Mouse (Mus musculus): Measurements from ENCODE around the gene Bmp6. TPM values are rescaled to one million over a fixed set of nuclear protein-coding genes. Genes with fewer than 3 reads are reported as not detected.

Bmp6 gene
- polyA plus RNA-seq, 3 experiments from 2014 or later = not detected

DNA sequence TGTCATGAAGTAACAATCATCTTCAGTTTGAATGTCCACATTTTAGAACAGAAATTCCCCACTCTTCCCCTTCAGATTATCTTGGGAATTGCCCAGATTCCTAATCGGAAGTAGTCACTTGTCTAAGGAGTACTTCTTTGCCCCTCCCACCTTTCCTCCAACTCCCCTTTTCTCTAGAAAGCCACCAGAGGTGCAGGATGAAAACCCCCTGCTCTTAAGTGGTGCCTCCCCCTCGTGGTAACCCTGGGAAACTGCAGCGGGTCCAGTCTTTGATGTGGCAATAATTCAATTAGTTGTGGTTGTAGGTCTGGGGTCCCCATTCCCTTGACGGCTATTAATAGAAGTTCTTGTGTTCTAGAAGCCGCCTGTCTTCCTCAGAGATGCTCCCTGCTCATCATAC is 93.0 kb downstream of the Bmp6 start:
- ATAC-seq = no peak

DNA sequence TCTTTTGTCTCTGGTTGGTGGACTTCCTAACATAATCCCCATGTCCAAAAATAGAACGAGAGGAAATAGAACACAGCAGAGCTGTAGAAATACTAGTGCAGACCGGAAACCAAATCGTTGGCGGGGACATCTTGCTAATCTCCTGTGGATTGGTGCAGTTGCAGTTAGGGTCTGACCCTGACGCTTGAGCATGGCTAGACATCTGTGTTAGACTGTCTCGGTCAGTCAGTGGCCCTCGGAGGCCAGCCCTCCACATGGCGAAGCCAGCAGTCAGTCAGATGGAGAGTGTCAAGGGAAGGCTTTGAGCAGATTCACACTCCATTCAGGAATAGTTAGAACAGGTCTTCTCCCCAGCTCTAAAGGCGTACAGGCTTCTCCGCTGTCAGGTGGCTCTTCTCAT is 95.3 kb downstream of the Bmp6 start:
- ATAC-seq = no peak

DNA sequence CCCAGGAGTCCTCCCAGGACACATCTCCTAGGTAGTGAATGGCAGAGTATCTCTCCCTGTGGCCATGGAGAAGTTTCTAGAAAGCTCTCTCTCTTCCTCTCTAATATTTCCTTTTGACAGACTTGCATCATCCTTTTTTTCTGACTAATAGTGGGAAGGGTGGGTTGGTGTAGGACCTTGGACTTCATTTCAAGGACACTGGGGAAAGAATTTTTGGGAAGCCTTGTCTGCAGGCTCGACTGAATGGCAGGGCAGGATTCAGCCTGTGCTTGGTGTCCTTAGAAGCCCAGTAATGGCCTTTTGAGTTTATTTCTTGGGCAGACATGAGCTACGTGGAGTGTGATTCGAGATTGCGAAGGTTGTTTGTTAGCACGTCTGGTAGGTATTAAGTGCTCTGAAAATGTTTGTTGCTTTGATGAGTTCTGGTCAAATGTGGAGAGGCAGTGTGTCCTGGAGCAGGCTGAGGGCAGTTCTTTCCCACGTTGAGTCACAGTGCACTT is 103.7 kb downstream of the Bmp6 start:
- ATAC-seq = no peak

DNA sequence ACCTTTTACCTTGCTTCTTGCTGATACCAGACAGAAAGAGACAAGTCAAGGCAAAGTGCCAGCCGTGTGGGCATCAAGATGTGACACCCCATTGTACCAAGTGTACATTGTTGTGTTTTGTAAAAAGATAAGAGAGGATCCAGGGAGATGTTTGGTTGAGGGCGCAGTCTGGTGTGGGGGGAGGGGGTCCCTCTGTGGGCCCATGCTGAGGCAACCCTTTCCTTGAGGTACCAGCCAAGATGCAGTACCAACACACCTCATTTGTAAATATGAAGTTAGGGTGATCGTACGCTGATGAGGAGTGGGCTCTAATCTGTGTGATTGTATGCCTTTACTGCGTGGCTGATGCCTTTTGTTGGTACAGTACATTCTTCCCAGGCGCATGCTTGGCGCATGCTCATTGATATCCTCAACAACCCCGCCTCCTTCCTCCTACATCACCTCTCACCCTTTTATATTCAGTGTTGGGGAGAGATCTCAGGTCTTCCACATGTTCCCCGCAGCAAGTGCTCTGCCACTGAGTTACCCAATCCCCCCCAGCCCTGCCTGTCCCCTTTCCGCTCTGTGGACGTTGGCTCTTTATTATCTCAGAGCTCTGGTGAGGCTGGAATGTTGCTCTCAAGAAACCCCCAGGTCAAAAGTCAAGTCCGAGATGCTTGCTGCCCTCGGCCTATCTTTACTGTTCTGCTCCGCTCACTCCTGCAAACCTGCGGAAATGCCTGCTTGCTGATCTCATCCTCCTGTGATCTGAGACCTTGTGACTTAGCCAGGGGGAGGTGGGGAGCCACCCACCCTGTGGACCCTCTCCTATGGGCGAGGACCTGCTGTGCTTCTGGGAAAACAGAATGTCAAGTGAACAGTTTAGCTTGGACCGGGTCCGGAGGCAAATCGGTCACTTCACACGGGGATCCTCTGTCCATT is 105.4 kb downstream of the Bmp6 start:
- no peak for ATAC-seq

DNA sequence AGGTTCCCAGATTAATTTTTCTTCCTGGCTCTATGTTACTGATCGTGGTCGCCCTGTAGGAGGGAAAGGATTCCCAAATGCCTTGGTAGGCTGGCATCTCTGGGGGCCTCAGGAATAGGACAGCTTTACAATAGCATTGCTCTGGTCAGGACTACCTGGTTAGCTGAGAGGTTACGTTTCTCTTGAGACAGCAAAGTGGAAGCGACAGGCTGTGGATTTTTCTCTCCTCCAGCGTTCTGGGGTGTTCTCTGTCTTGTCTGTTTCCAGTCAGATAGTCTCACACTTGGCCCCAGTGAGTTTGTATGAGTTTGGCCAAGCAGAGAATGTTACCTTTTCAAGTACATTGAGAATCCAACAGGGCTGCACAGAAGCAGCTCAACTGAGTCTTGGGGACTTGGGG is 106.5 kb downstream of the Bmp6 start:
- no peak for ATAC-seq

DNA sequence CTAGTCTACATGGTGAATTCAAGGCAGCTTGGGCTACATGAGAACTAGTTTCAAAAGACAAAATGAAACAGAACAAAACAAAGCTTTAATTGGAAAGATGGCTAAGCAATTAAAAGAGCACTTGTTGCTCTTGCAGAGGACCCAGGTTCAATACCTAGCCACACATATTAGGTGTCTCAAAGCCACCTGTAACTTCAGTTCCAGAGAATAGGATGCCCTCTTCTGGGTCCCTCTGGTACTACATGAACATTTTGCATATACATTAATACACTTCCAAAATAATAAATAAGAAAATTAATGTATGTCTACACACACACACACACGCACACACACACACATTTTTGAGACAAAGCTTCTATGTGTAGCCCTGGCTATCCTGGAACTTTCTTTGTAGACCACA is 118.5 kb downstream of the Bmp6 start:
- ATAC-seq = no peak

DNA sequence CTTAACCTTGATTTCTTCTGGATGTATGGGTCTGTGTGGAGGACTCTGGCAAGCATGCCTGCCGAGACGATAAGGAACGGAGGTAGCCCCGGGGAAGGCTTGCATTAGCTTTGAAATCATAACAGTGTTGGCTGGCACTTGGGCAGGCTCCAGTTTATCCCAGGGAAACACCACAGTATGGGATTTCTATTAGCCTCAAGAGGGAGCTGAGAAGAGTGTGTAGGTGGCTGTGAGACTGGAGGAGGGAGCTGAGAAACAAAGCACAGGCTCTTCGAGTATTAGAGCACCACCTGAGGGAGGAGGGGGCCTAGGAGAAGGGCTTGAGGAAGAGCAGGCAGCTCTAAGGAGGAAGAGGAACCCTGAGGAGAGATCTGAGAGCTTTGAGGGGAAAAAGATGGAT is 126.0 kb downstream of the Bmp6 start:
- no peak for ATAC-seq

DNA sequence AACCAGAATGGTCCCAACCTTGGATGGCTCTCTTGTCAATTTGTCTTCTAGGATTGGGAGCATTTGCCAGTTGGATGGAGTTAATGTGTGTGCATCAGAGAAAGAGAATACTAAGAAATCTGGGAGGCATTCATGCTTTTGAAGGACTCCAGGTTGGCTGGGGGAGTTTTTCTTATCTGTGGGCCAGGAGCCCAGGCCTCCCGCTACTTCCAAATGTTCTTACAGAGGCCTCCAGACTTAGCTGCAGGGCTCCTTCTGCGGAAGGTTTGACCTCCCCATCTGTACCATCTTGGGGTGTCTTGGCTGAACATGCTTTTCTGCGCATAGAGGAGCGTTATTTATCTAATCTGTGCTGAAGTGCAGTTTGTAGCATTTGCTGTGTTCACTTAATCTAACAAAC is 127.7 kb downstream of the Bmp6 start:
- no peak for ATAC-seq

DNA sequence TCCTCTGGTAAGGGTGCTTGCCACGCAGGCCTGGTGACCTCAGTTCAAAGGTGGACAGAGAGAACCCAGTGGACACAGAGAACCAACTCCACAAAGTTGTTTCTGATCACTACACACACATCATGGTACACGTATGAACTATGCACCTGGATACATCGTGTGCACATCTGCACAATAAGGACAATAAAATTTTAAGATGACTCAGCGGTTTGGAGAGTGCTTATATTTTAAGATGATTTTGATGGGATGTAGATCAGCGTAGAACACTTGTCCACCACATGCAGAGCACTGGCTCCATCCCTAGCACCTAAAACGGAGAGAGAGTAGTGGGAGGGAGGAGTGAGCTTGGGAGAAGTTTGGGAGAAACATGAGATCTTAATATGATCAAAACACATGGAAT is 128.6 kb downstream of the Bmp6 start:
- ATAC-seq = no peak

DNA sequence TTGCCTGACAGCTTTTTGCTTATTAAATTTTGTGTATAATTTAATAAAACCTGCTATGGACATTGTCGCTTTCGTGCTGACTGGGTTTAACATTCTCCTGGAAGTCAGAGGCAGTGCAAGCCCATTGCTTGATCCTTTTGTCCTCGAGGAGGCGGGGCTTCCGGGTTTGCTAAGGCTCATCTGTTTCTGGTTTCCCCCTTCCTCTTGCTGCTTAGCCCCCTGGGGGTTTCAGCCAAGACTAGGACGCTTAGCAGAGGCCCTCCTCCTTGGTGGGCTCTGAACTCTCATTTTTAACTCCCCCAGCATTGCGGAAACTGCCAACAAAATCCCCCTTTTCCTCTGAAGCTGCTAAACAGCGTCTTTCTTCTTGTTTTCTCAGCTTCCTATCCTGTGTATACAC is 132.0 kb downstream of the Bmp6 start:
- ATAC-seq = no peak

DNA sequence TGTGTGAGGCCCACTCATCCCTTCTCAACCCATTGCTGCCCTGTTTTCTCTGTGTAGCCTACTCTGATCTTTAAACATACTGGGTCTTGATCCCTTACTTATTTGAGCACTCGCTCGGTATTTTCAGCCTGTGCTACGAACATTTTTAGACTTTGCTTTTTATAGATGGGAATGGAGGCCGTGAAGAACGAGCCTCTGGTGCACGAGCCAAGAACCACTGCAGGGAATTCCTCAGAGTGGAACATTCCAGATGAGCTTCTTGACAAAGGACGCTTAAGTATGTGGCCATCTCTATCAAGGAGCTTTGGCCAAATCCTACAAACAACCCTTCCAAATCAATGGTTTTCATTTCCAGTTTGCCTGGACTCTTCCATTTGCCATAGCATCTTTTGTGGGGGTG is 136.1 kb downstream of the Bmp6 start:
- ATAC-seq = no peak

DNA sequence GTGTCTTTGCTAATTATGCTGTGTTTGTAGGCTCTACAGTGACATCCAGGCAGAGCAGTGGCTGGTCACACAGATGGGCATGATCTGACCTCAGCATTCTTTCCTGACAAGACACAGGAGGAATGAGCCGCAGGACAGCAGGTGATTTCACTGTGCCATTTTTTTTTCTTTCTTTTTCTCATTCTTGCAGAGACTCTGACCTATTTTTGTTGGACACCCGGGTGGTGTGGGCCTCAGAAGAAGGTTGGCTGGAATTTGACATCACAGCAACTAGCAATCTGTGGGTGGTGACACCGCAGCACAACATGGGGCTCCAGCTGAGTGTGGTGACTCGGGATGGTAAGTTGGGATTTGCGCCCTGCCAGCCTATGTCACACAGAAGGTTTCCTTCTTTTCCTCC is 139.8 kb downstream of the Bmp6 start:
- no peak for ATAC-seq

DNA sequence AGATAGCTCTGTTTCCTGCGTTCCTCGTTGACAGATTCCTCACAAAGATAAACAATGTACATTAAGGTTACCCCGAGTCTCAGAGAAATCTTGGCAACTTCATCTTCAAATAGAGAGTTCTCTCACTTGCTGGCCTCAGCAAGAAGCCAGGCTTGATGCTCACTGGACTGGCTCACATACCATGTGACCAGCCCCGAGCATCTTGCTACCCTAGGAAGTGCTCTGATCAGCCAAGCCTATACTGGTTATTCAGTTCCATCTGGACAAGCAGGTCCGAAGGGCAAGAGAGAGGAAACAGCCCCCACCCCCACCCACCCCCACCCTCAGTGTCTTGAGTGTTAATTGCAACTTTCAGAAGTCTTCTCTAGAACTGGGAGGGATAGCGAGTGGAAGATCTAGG is 141.9 kb downstream of the Bmp6 start:
- ATAC-seq = no peak

DNA sequence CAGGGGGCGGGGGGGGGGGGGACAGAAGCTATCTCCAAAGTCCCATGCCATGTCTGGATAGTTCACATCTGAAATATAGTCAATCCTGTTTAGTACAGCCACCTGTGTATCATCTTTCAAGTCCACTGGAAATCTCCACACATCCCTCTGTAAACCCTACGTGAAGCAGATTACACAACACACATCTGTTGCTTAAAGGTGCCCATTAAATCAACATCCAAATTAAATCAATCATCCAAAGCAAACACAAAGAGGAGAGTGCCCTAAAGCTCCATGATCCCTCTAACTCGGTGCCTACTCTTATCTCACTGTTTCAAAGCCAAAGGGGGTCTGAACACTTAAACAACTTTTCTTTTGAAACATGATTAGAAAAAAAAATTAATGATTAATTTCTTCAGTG is 151.8 kb downstream of the Bmp6 start:
- no peak for ATAC-seq

DNA sequence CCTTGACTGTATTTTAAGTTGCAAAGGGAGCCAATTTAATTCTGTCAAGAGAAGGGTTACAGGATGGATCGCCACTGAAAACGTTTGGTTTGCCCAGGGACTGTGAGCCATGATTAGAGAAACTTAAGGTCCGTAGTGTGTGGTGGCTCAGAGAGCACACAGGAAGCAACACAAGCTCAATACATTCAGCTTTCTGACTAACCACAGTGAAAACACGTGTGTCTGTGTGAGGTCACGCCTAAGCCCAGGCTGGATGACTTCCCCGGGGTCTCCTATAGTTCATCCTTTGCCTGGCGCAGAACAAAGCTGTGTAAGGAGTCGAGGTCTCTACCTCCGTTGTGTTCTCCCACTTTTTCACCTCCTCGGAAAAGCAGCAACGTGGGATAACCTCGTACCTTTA is 156.4 kb downstream of the Bmp6 start:
- ATAC-seq = no peak

DNA sequence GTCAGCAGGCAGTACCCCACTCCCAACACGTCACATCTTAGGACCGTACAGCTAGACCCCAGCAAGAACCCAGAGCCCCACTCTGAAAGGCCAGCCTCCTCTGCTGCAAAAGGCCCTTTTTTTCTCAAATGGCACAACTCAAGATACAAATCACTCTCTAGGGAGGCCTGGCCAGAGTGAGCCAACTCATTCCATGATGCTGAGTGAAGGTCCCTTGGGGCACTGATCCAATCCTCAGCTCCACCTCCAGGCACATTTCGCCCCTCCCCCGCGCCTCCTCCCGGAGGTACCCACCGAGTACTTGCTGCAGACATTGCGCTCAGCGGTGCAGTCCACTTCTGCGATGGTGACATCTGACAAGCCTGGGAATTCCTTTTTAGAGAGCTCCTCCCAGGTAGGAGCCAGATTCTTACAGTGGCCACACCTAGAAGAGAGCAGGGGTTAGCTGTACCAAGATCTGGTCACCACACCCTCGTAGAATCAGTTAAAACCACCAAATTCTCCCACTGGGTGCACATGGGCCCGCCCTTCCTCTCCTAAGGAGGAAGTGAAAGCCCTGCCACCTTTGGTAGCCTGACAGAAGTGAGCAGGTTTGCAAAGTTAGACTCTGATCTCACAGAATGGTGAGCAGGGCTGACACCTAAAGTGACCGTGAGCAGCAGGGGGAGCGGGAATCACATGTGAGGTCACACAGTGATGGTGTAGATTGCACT is 158.4 kb downstream of the Bmp6 start:
- peak; percentile 38 for ATAC-seq

DNA sequence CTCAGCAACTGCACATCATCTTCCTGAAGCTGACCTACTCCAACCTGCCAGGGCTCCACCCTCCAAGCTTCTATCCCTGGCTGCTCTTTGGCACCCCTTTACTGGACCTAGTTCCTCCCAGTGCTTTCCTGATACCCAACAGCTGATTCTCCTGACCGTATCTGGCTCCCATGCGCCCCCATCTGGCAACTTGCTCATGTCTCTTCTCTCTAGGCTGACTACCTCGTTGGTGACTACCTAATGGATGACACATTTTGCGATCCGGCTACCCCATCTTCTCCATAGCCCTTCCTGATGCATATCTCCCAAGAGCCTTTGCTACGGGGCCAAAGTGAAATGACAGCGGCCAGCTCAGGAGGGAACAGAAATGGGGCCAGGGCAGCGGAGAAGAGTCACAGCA is 161.4 kb downstream of the Bmp6 start:
- ATAC-seq = no peak

DNA sequence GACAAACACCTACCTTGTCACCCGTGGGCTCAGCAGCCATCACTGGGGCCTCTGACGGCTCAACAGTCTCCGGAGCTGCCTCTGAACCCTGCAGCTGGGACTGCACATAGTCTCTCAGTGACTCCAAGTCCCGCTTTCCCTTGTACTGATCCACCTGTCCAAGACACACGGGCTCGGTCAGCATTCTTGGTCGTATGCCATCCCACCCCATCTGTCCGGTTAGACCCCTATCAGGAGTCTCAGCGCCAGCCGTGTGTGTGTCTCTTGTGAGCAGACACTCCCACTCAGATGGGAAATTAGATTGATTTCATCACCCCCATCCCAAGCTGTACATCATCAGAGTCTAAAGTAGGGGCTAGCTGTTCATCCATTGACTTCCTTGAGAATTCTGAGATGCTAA is 162.0 kb downstream of the Bmp6 start:
- no peak for ATAC-seq

DNA sequence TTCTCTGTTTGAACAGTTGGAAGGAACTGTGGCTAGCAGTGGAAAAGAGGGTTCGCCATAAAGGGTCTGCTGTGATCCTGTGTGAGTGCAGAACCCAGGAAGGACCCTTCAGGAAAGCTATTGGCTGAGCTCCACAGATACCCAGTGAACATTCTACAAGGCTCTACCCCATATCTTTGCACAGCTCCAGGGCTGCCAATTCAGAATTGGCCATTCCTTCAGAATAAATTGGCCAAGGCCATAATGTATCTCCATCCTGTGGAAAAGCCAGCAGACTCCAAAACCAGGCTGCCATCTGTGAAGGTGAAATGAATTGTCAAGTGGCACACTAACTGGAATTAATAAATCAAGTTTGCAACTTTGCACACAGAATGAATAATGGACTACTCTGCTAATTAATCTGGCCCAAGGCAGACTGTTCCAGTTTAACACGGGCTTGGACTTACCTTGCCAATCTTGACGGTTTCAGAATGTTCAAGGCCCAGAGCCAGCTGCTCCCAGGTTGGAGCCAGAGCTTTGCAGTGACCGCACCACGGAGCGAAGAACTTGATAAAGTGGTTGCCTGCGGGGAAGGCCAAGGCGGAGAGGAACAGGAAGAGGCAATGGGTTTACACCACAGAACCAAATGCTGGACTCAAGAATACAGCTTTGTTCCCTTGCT is 164.9 kb downstream of the Bmp6 start:
- no peak for ATAC-seq

DNA sequence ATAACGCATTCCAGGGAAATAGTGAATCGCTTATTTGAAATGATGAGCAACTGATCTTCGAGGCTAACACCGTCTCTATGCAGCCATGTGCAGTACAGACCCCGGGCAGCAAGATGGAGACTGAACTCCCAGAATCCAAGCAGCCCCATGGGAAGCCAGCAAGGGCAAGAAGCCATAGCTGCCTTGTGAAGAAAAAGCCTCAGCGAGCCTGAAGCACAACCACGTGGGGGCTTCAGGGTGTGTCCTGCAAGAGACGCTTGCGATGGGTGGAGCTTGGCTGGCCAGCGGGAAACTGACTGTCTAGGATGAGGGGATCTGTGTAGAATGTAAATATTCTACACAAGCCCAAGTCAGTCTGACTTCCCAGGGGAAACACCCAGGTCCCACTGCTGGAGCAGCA is 167.1 kb downstream of the Bmp6 start:
- no peak for ATAC-seq

DNA sequence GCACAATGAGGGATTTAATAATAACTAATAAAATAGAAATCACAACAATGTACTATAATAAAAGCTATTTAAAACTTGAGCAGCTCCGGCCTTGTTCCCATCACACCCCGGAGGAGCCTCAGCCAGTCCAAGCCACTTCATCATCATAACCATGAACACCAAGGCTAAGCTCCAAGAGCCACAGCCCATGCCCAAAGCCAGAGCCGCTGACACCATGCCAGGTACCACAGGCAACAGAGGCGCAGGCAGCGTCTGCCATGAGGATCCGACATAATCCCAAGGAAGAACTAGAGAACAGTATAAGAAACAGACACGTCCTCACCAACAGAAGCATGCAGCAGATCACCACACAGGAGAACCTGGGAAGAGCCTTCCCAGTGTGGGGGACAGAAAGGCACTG is 169.0 kb downstream of the Bmp6 start:
- ATAC-seq = no peak

DNA sequence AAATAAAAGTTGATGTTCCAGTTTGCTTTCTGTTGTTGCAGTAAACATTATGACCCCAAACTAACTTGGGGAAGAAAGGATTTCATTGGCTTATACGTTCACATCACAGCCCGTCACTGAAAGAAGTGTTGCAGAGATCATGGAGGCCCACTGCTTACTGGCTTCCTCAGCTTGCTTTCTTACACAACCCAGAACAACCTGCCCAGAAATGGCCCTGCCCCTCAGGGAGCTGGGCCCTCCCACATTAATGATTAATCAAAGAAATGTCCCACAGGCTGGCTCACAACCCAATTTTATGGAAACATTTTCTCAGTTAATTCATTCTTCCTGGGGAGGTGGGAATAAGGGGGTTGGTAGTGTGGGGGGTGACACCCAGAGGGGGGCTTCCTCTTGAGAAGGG is 170.5 kb downstream of the Bmp6 start:
- ATAC-seq = no peak

DNA sequence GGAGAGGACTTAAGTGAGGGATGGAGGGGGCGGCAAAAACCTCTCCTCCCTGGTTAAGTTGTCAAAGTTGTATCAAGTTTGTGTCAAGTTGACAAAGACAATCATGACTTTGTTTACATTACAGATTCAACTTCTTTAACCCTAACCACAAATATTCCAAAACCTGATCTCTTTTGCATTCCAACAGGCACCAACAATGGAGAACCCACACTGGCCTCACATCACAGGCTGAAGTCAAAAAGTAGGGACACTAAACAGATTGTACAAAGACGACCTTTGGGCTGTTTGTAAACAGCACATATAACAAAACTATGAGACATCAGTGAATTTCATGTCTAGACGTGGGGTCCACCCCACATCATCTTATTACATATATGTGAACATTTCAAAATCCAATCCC is 170.9 kb downstream of the Bmp6 start:
- ATAC-seq = no peak

DNA sequence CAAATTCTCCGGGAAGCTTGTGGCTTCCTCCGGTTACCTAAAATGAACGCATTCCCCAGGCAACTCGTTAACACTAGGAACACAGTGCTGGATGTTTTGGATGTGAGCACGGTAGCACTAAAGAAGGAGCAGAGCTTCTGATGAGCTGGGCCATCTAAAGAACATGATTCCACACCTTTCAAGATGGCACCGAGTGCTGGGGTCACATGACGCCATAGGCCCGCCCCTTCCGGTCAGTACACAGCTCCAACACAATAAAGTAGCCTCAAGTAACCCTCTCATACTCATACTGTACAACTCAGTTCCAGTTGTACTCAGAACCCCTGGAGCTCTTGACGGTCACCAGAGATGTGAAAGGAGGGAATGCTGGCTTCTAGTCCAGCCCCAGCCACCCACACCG is 171.7 kb downstream of the Bmp6 start:
- ATAC-seq = no peak
